Mouse (Mus musculus): ENCODE measurements around the gene Lrrc74a. TPM values are rescaled to one million over a fixed set of nuclear protein-coding genes. Genes with fewer than 3 reads are reported as not detected.

The Lrrc74a gene
- polyA plus RNA-seq, 1 experiment from 2014 or later = not detected

GRCm38 (mm10) chr12:86804857-86805256, 70.7 kb downstream of the Lrrc74a start:
- Histone ChIP-seq H3K4me3 (ENCODE audit: low read depth, low read length) (no peak overlapping the region), H3K4me1 (ENCODE audit: control insufficient read depth, low read depth, low read length) (peaks cover 26% of the 10 kb centered on the region), H3K27ac (ENCODE audit: low read length) (no peak overlapping the region), H3K27me3 (ENCODE audit: control insufficient read depth, insufficient read depth, low read depth, low read length) (peaks cover 8% of the 10 kb centered on the region), H3K4me2 (ENCODE audit: low read depth, low read length) (no peak overlapping the region), H3K9me3 (replicated peaks; ENCODE audit: control insufficient read depth, low read length) (no peaks in the 10 kb centered on the region), H3K36me3 (ENCODE audit: control insufficient read depth, insufficient read depth) (no peaks in the 10 kb centered on the region), H3K9ac (ENCODE audit: low read depth, low read length) (no peak overlapping the region)
- no peak for ATAC-seq (ENCODE audit: low read depth)
- 38% methylated on average over 2 of the region's 2 CpGs for WGBS (ENCODE audit: insufficient replicate concordance)

DNA sequence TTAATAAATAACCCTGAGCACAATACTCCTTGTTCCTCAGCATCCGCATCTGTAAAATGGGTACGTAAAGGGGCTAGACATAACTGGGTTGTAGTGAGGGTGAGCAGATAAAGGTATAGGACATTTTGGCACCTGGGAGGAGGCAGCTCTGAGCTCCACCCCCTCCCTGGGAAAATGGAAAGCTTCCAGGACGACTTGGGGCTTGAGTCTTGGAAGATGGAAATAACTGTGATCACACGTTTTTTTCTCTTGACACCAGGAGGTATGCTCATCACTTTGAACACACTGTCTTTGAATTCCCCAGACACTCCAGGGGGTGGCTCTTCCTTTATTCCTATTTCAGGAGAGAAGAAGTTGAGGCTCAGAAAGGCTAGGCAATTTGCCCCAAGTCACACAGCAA, 71.1 kb downstream of the Lrrc74a start:
- 63% methylated on average over 4 of the region's 4 CpGs for WGBS (ENCODE audit: insufficient replicate concordance)
- no peak for ATAC-seq (ENCODE audit: low read depth)
- Histone ChIP-seq H3K36me3 (ENCODE audit: control insufficient read depth, insufficient read depth) (no peaks in the 10 kb centered on the region), H3K4me1 (ENCODE audit: control insufficient read depth, low read depth, low read length) (peaks cover 23% of the 10 kb centered on the region), H3K4me2 (ENCODE audit: low read depth, low read length) (no peak overlapping the region), H3K9ac (ENCODE audit: low read depth, low read length) (no peak overlapping the region), H3K4me3 (ENCODE audit: low read depth, low read length) (no peak overlapping the region), H3K27me3 (ENCODE audit: control insufficient read depth, insufficient read depth, low read depth, low read length) (peaks cover 8% of the 10 kb centered on the region), H3K27ac (ENCODE audit: low read length) (no peak overlapping the region), H3K9me3 (replicated peaks; ENCODE audit: control insufficient read depth, low read length) (no peaks in the 10 kb centered on the region)

- no peak for ATAC-seq (ENCODE audit: low read depth)
- H3K4me2 ChIP-seq (ENCODE audit: low read depth, low read length) = no peak overlapping the region
- H3K4me3 ChIP-seq (ENCODE audit: low read depth, low read length) = no peak overlapping the region
- WGBS (ENCODE audit: insufficient replicate concordance) = 25% methylated on average over 20 of the region's 20 CpGs
- H3K27me3 ChIP-seq (ENCODE audit: control insufficient read depth, insufficient read depth, low read depth, low read length) = peaks cover 8% of the 10 kb centered on the region
- H3K36me3 ChIP-seq (ENCODE audit: control insufficient read depth, insufficient read depth) = no peaks in the 10 kb centered on the region
- no peak overlapping the region for H3K27ac ChIP-seq (ENCODE audit: low read length)
- H3K9ac ChIP-seq (ENCODE audit: low read depth, low read length) = no peak overlapping the region
- peaks cover 17% of the 10 kb centered on the region for H3K4me1 ChIP-seq (ENCODE audit: control insufficient read depth, low read depth, low read length)
- H3K9me3 ChIP-seq (replicated peaks; ENCODE audit: control insufficient read depth, low read length) = no peaks in the 10 kb centered on the region
Observed at GRCm38 (mm10) chr12:86806031-86806922, 72.1 kb downstream of the Lrrc74a start.

DNA sequence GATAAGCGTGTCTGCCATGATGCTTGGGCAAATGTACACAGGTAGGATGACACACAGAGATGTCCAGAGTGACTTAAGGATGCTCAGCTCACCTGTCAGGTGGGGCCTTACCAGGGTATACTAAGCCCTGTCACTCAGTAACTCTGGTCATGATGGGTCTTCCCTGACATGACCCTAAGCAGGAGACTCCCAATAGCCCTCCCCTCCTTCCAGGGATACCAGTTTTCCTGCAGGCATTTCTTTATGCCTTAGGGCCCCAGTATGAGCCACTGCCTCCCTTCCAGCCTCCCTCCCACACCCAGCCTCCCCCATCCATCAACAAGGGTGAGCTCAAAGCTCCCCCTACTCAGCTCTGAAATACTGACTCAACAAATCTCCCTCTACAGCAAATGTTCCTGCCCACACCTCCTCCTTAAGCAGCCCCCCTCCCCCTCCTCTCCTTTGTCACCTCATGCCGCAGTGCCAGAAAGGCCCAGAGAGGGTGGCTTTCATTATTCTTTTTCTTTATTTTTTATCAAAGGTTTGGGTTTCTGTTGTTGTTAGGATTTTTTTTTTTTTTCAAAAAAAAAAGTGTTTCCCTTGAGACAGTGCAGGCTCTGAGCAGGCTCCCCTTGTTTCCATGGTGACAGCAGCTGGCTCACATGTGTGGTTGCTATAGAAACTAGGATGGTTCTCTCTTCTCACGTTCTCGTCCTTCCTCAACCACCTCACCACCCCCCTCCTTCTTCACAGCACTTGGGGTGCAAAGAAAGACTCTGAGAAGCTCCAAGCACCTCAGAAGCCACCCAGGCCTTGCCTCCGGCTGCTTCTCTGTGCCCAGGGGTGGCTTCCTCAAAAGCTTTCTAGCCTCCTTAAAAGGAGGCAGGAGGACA, 73.0 kb downstream of the Lrrc74a start:
- Histone ChIP-seq H3K9ac (ENCODE audit: low read depth, low read length) (no peak overlapping the region), H3K27ac (ENCODE audit: low read length) (no peak overlapping the region), H3K4me1 (ENCODE audit: control insufficient read depth, low read depth, low read length) (peaks cover 8% of the 10 kb centered on the region), H3K4me2 (ENCODE audit: low read depth, low read length) (no peak overlapping the region), H3K27me3 (ENCODE audit: control insufficient read depth, insufficient read depth, low read depth, low read length) (peaks cover 8% of the 10 kb centered on the region), H3K4me3 (ENCODE audit: low read depth, low read length) (no peak overlapping the region), H3K9me3 (replicated peaks; ENCODE audit: control insufficient read depth, low read length) (no peaks in the 10 kb centered on the region), H3K36me3 (ENCODE audit: control insufficient read depth, insufficient read depth) (no peaks in the 10 kb centered on the region)
- 28% methylated on average over 5 of the region's 5 CpGs for WGBS (ENCODE audit: insufficient replicate concordance)
- no peak for ATAC-seq (ENCODE audit: low read depth)

- Histone ChIP-seq H3K9ac (ENCODE audit: low read depth, low read length) (no peak overlapping the region), H3K4me3 (ENCODE audit: low read depth, low read length) (no peak overlapping the region), H3K27me3 (ENCODE audit: control insufficient read depth, insufficient read depth, low read depth, low read length) (peaks cover 8% of the 10 kb centered on the region), H3K9me3 (replicated peaks; ENCODE audit: control insufficient read depth, low read length) (no peaks in the 10 kb centered on the region), H3K36me3 (ENCODE audit: control insufficient read depth, insufficient read depth) (no peaks in the 10 kb centered on the region), H3K4me1 (ENCODE audit: control insufficient read depth, low read depth, low read length) (peaks cover 5% of the 10 kb centered on the region), H3K27ac (ENCODE audit: low read length) (no peak overlapping the region), H3K4me2 (ENCODE audit: low read depth, low read length) (no peak overlapping the region)
- 43% methylated on average over 4 of the region's 4 CpGs for WGBS (ENCODE audit: insufficient replicate concordance)
- ATAC-seq (ENCODE audit: low read depth) = no peak
Observed at GRCm38 (mm10) chr12:86807795-86808128, 73.6 kb downstream of the Lrrc74a start.

GRCm38 (mm10) chr12:86808856-86809255, 74.7 kb downstream of the Lrrc74a start:
- H3K27ac ChIP-seq (ENCODE audit: low read length) = no peak overlapping the region
- no peak for ATAC-seq (ENCODE audit: low read depth)
- WGBS (ENCODE audit: insufficient replicate concordance) = 66% methylated on average over 4 of the region's 4 CpGs
- no peak overlapping the region for H3K4me3 ChIP-seq (ENCODE audit: low read depth, low read length)
- H3K4me1 ChIP-seq (ENCODE audit: control insufficient read depth, low read depth, low read length) = peaks cover 5% of the 10 kb centered on the region; the same call in 1 of the 2 replicates
- no peaks in the 10 kb centered on the region for H3K36me3 ChIP-seq (ENCODE audit: control insufficient read depth, insufficient read depth)
- H3K9ac ChIP-seq (ENCODE audit: low read depth, low read length) = no peak overlapping the region
- H3K9me3 ChIP-seq (replicated peaks; ENCODE audit: control insufficient read depth, low read length) = no peaks in the 10 kb centered on the region
- H3K27me3 ChIP-seq (ENCODE audit: control insufficient read depth, insufficient read depth, low read depth, low read length) = peaks cover 8% of the 10 kb centered on the region
- H3K4me2 ChIP-seq (ENCODE audit: low read depth, low read length) = no peak overlapping the region

DNA sequence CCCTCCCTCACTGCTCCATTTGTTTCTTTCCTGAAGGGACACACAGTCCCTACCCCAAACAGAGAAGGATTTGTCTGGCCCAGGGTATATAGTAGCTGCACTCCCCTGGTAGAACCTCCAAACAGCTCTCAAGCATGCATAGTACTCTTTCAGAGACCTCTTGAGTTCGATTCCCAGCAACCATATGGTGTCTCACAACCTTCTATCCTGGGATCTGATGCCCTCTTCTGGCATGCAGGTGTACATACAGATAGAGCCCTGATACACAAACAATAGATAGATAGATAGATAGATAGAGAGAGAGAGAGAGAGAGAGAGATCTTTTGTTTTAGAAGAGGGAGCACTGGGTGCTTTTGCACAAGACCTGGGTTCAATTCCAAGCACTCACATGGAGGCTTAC, 75.9 kb downstream of the Lrrc74a start:
- Histone ChIP-seq H3K4me1 (ENCODE audit: control insufficient read depth, low read depth, low read length) (peaks cover 5% of the 10 kb centered on the region; the same call in 1 of the 2 replicates), H3K4me3 (ENCODE audit: low read depth, low read length) (no peak overlapping the region), H3K27ac (ENCODE audit: low read length) (no peak overlapping the region), H3K9ac (ENCODE audit: low read depth, low read length) (no peak overlapping the region), H3K36me3 (ENCODE audit: control insufficient read depth, insufficient read depth) (no peaks in the 10 kb centered on the region), H3K9me3 (replicated peaks; ENCODE audit: control insufficient read depth, low read length) (no peaks in the 10 kb centered on the region), H3K27me3 (ENCODE audit: control insufficient read depth, insufficient read depth, low read depth, low read length) (peaks cover 6% of the 10 kb centered on the region), H3K4me2 (ENCODE audit: low read depth, low read length) (no peak overlapping the region)
- no peak for ATAC-seq (ENCODE audit: low read depth)
- WGBS (ENCODE audit: insufficient replicate concordance) = 64% methylated on average over 1 of the region's 1 CpGs

GRCm38 (mm10) chr12:86810725-86811444, 76.7 kb downstream of the Lrrc74a start:
- Histone ChIP-seq H3K36me3 (ENCODE audit: control insufficient read depth, insufficient read depth) (no peaks in the 10 kb centered on the region), H3K4me2 (ENCODE audit: low read depth, low read length) (no peak overlapping the region), H3K27me3 (ENCODE audit: control insufficient read depth, insufficient read depth, low read depth, low read length) (peaks cover 4% of the 10 kb centered on the region; the same call in 1 of the 2 replicates), H3K4me1 (ENCODE audit: control insufficient read depth, low read depth, low read length) (peaks cover 9% of the 10 kb centered on the region), H3K9me3 (replicated peaks; ENCODE audit: control insufficient read depth, low read length) (no peaks in the 10 kb centered on the region), H3K27ac (ENCODE audit: low read length) (peak overlapping the region; percentile 60; the same call in 1 of the 2 replicates), H3K9ac (ENCODE audit: low read depth, low read length) (no peak overlapping the region), H3K4me3 (ENCODE audit: low read depth, low read length) (no peak overlapping the region)
- 35% methylated on average over 11 of the region's 11 CpGs for WGBS (ENCODE audit: insufficient replicate concordance)
- ATAC-seq (ENCODE audit: low read depth) = no peak
